Mouse (Mus musculus) kidney, embryonic 16.5 days (tissue): Measurements from ENCODE around the gene Wipi2. TPM values are rescaled to one million over a fixed set of nuclear protein-coding genes. Genes with fewer than 3 reads are reported as not detected.
A peak's percentile ranks its signal among the peaks of the same experiment; 100 is the strongest.

ENCODE experiments used
- ATAC-seq: fragments of 200-750 bp; cut with Nextera tagmentation; 2 replicates; pipeline ENCODE4 v1.8.0; 2017; ENCODE audit warnings: moderate TSS enrichment; ENCODE audit not compliant: low FRiP score, low TSS enrichment
- H3K27ac ChIP-seq: fragments of 300-500 bp; sonication (generic); 2 replicates; pipeline ENCODE4 v1.5.1; 2014; ENCODE audit warnings: low read length
- H3K27me3 ChIP-seq: fragments of 300-500 bp; sonication (generic); 2 replicates; pipeline ENCODE4 v1.6.1; 2014; ENCODE audit warnings: low read length, control low read depth, mixed read lengths; ENCODE audit not compliant: insufficient read depth
- H3K36me3 ChIP-seq: fragments of 300-500 bp; sonication (generic); 2 replicates; pipeline ENCODE4 v1.6.1; 2014; ENCODE audit warnings: low read length, control low read depth, mixed read lengths; ENCODE audit not compliant: insufficient read depth
- H3K4me1 ChIP-seq: fragments of 300-500 bp; sonication (generic); 2 replicates; pipeline ENCODE4 v1.6.1; 2014; ENCODE audit warnings: low read length, control low read depth, mixed read lengths; ENCODE audit not compliant: insufficient read depth
- H3K4me2 ChIP-seq: fragments of 300-500 bp; sonication (generic); replicated peaks from 2 replicates; pipeline ENCODE4 v1.6.1; 2014; ENCODE audit warnings: low read depth, low read length
- H3K4me3 ChIP-seq: fragments of 300-500 bp; sonication (generic); 2 replicates; pipeline ENCODE4 v1.5.1; 2014; ENCODE audit warnings: mild to moderate bottlenecking, low read length
- H3K9ac ChIP-seq: fragments of 300-500 bp; sonication (generic); replicated peaks from 2 replicates; pipeline ENCODE4 v1.6.1; 2014; ENCODE audit warnings: low read length
- H3K9me3 ChIP-seq: fragments of 300-500 bp; sonication (generic); 2 replicates; pipeline ENCODE4 v1.6.1; 2016; ENCODE audit warnings: low read length, control low read depth
- WGBS: fragments of 180-500 bp; shearing (Covaris S2); extraction: QIAGEN DNeasy Blood & Tissue Kit; methylation state at CpG from one replicate; pipeline ENCODE4 v1.1.7; 2014; 5-methylcytosine and 5-hydroxymethylcytosine counted together
- polyA plus RNA-seq: library from polyadenylated mRNA; unstranded; fragments of >200 nt; fragmentation: Nextera tagmentation; extraction: Ambion mirVana; gene quantifications from 2 replicates; pipeline ENCODE4 v1.2.1, GENCODE M21; 2015

The Wipi2 gene
- polyA plus RNA-seq, 1 experiment from 2014 or later, result 51.6 TPM

DNA sequence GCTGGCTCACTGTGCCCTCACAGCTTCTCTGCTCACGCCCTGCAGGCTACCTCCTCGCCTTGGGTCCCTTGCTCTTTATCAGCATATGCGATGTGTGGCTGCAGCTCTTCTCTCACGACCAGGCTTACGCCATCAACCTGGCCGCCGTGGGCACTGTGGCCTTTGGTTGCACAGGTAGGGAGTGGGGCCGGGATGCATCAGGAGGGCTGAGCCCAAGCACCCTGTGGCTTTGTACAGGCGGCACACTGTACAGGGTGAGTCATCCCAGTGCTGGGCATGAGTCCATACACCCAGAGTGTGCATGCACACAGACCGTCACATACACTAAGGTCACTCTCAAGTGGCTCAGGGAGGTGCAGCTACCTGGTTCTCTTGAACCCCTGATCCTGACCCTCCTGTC, 86.5 kb downstream of the Wipi2 start:
- no peak overlapping the region for H3K27ac ChIP-seq
- H3K4me3 ChIP-seq, result no peak overlapping the region
- peaks cover 7% of the 10 kb centered on the region for H3K9me3 ChIP-seq
- H3K4me1 ChIP-seq, result no peaks in the 10 kb centered on the region
- no peak for ATAC-seq
- no peaks in the 10 kb centered on the region for H3K27me3 ChIP-seq
- 86% methylated on average over 10 of the region's 10 CpGs for WGBS
- no peak overlapping the region for H3K9ac ChIP-seq
- 0 out of 2 replicates have a peak, but pooled peaks cover 3% of the 10 kb centered on the region for H3K36me3 ChIP-seq
- no peak overlapping the region for H3K4me2 ChIP-seq

DNA sequence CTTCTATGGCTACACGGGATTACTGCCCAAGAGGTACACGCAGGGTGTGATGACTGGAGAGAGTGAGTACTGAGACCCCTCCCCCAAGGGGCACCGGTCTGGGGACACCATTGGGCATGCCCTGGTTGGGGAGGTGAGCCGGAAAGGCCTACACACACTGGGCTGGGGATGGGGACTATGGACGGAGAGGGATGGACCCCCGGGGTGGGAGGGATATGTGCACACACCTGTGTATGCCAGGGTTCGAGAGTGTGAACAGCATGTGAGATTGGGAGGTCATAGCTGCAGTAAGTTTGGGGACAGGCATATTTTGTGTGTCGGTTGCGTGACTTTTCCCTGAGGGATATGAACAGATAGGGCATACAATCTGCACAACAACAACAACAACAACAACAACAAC, 87.6 kb downstream of the Wipi2 start:
- Histone ChIP-seq H3K9me3 (peaks cover 7% of the 10 kb centered on the region), H3K4me2 (no peak overlapping the region), H3K9ac (no peak overlapping the region), H3K36me3 (0 out of 2 replicates have a peak, but pooled peaks cover 3% of the 10 kb centered on the region), H3K4me1 (no peaks in the 10 kb centered on the region), H3K27me3 (no peaks in the 10 kb centered on the region), H3K27ac (no peak overlapping the region), H3K4me3 (no peak overlapping the region)
- 80% methylated on average over 9 of the region's 9 CpGs for WGBS
- ATAC-seq, result no peak

DNA sequence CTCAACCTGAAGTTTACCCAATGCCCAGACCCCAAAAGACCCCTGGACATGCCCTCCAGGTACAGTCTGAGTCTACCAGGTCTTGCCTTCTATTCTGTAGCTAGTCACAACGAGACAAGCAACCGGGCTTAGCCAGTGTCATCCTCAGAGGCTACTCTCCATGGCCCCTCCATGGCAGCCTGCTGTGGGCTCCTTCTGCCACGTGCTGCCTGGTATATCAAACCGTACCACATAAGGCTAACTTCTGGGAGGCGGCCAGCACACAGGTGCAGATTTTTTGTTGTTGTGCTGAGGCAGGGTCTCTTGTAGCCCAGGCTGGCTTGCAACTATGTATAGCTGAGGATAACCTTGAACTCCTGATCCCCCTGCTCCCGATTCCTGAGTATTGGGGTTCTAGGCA, 88.6 kb downstream of the Wipi2 start:
- no peak overlapping the region for H3K4me3 ChIP-seq
- ATAC-seq, result no peak
- no peaks in the 10 kb centered on the region for H3K4me1 ChIP-seq
- H3K27ac ChIP-seq, result no peak overlapping the region
- WGBS, result 81% methylated on average over 6 of the region's 6 CpGs
- no peaks in the 10 kb centered on the region for H3K27me3 ChIP-seq
- H3K36me3 ChIP-seq, result 0 out of 2 replicates have a peak, but pooled peaks cover 3% of the 10 kb centered on the region
- H3K9me3 ChIP-seq, result peaks cover 7% of the 10 kb centered on the region
- H3K4me2 ChIP-seq, result no peak overlapping the region
- H3K9ac ChIP-seq, result no peak overlapping the region

DNA sequence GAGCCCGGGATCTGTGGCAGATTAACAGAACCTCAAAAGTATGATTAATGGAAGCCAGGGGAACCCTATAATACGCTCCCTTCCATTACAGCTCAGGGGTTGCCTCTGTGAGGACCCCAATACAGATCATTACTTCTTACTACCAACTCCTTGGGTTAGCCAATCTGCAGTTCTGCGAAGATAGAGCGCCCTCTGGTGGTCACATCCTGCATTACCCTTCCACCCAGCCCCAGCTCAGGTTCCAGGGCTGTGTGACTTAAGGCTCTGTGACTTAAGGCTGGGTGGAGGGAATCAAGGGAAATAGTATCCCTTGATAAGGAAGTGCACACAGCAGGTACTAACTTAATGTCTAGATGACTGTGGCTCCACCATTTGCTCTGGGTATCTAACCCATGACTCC, 90.5 kb downstream of the Wipi2 start:
- no peak overlapping the region for H3K9ac ChIP-seq
- no peak overlapping the region for H3K4me3 ChIP-seq
- ATAC-seq, result peak; percentile 29; the same call in 1 of the 2 replicates
- H3K4me1 ChIP-seq, result no peaks in the 10 kb centered on the region
- no peak overlapping the region for H3K27ac ChIP-seq
- 22% methylated on average over 4 of the region's 4 CpGs for WGBS
- H3K9me3 ChIP-seq, result no peaks in the 10 kb centered on the region
- H3K27me3 ChIP-seq, result no peaks in the 10 kb centered on the region
- no peak overlapping the region for H3K4me2 ChIP-seq
- no peaks in the 10 kb centered on the region for H3K36me3 ChIP-seq

DNA sequence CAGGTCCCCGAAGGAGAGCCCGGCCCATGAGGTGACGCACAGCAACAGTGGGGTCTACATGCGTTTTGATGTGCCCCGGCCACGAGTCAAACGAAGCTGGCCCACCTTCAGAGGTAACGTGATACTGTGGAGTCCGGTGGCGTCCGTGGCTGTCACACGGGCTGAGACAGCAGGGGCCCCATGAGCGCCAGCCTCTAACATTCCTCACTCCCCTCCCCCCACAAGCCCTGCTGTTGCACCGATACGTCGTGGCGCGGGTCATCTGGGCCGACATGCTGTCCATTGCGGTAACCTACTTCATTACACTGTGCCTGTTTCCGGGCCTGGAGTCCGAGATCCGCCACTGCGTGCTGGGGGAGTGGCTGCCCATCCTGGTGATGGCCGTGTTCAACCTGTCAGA, 91.0 kb downstream of the Wipi2 start:
- Histone ChIP-seq H3K27me3 (no peaks in the 10 kb centered on the region), H3K9me3 (no peaks in the 10 kb centered on the region), H3K4me1 (no peaks in the 10 kb centered on the region), H3K4me2 (no peak overlapping the region), H3K36me3 (no peaks in the 10 kb centered on the region), H3K9ac (no peak overlapping the region), H3K27ac (no peak overlapping the region), H3K4me3 (no peak overlapping the region)
- 46% methylated on average over 25 of the region's 25 CpGs for WGBS
- ATAC-seq, result no peak

DNA sequence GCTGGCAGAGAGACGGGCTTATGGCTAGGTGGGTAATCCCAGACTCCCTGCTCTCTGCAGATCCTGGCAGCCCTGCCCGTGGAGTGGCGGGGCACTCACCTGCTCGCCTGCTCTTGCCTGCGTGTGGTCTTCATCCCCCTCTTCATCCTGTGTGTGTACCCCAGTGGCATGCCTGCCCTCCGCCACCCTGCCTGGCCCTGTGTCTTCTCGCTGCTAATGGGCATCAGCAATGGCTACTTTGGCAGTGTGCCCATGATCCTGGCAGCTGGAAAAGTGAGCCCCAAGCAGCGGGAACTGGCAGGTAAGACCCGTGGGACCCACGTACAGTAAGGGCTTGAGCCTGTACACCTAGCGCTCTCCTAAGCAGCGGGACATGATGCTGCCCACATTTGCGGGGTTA, 92.4 kb downstream of the Wipi2 start:
- Histone ChIP-seq H3K4me3 (no peak overlapping the region), H3K36me3 (no peaks in the 10 kb centered on the region), H3K4me1 (0 out of 2 replicates have a peak, but pooled peaks cover 4% of the 10 kb centered on the region), H3K4me2 (no peak overlapping the region), H3K27ac (no peak overlapping the region), H3K9me3 (no peaks in the 10 kb centered on the region), H3K27me3 (no peaks in the 10 kb centered on the region), H3K9ac (no peak overlapping the region)
- ATAC-seq, result no peak
- 85% methylated on average over 13 of the region's 13 CpGs for WGBS

Other genes with a start within 250 kb of the Wipi2 start
- 3.6 and 4.4 TPM in 2 replicates for gene Foxk1, start 226.2 kb upstream of the Wipi2 start, polyA plus RNA-seq
- 13.2 and 13.8 TPM in 2 replicates for gene Ap5z1, start 163.8 kb upstream of the Wipi2 start, polyA plus RNA-seq
- 0.05 and 0.12 TPM in 2 replicates for gene Papolb, start 97.6 kb upstream of the Wipi2 start, polyA plus RNA-seq
- gene Radil, start 76.6 kb upstream of the Wipi2 start, polyA plus RNA-seq, result 2.6 and 4.2 TPM in 2 replicates
- 0.63 and 0.64 TPM in 2 replicates for gene Mmd2, start 18.9 kb upstream of the Wipi2 start, polyA plus RNA-seq
- 5.1 and 6.2 TPM in 2 replicates for gene Slc29a4, start 64.8 kb downstream of the Wipi2 start, polyA plus RNA-seq
- gene Tnrc18, start 190.0 kb downstream of the Wipi2 start, polyA plus RNA-seq, result 18.2 and 20.6 TPM in 2 replicates